Mouse (Mus musculus): ENCODE measurements at regions not wholly inside any gene's neighbourhood (a gene's known extent, or its start where the extent isn't known, plus 50 kb on each side); places are given as distances from the start of the nearest gene placed in this dataset.

DNA sequence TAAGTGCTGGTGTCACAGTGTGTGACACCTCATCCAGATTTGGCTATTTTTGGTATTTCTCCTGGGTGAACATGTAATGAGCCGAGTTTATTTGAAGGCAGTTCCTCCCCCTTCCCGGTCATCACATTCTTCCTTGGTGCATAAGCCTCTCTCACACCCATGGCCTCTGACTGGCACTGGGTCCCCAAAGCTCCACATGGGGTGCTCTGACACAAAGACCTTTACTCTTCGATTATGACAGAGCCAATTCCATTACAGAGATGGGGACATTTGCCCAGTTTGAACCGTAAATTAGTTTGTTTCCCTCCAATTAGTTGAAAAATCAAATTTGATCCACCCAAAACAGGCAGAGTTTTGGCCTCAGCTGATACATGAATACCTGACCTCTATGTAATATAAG, 171.2 kb upstream of the Camk1g start:
- TF ChIP-seq CTCF (IDR thresholded peaks at IDR 0.05; ENCODE audit: borderline replicate concordance, insufficient read depth, low read depth, low read length) (no peak), POLR2A (IDR thresholded peaks at IDR 0.05; ENCODE audit: borderline replicate concordance, insufficient read depth, low read length) (no peak)
